Mouse (Mus musculus): ENCODE results near the gene Ugt1a1.

Gene Ugt1a1

DNA sequence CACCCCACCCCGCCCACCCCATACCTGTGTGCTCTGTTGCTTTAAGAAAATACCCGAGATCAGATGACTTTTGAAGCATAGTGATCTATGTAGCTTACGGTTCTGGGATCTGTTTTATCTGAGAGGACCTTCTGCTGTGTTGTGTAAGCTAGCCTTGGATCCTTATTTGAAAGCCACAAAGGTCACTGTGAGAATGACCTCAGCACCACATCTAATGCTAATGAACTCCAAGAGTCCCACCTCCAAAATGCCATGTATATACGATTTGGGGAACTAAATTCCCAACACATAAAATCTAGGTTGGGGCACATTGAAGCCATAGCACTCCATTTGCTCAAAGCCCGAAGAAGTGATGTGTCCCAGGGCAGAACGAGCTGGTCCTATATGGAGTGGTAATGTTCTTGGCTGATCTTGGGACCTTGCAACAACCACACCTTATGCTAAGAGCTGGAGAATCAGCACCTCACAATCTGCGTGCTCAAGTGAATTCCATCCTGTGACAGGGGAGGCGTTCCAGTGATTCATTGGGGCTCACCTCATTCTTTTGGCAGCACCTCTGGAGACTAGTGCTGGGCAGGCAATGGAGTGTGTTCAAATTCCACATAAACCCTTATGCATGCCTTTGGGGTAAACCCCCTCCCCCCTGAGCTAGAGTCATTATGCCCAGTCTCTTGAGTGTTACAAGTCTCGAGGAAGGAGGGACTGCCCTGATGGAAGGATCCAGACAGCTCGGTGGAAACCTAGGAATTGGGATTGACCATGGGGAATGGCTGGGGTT lies 45.3 kb downstream of the Ugt1a1 start:
- DNase-seq (ENCODE audit: extremely low read depth, insufficient read length, low spot score) = no peak

DNA sequence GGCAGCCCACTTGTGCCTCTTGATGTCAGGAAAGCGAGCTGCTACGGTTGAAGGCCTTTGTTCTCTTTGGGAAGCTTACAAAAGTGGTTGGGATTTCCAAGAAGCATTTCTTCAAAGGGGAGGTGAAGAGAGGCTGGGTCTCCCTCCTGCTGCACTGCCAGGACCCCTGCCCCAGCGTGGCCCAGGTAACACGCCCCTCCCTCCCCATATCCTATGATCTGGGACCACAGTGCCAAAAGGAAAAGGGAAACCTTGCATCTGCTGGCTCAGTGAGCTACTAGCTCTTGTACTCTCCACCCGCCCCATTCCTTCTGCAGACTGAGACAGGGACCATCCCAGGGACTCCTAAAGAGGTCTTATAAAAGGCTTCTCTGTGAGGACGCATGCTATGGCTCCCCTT lies 45.9 kb downstream of the Ugt1a1 start:
- no peak for DNase-seq (ENCODE audit: extremely low read depth, insufficient read length, low spot score)

DNA sequence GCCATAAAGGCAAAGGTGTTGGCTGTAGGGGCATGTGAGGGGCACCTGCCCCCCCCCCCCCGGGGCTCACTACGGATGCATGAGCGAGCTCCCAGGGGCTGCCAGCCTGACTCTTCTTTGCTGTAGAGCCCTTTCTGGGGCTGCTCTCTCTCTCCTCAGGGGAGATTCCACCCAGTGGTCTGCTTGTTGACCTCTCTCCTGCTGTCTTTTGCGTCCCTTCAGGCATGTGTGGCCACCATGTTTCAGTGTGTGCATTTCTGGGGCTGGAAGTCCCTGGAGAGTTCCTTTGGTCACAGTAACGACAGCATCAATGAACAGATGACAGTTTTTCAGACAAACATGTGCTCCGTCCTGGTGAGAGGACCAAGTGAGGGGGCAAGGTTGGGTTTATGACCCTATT lies 46.6 kb downstream of the Ugt1a1 start:
- no peak for DNase-seq (ENCODE audit: extremely low read depth, insufficient read length, low spot score)

DNA sequence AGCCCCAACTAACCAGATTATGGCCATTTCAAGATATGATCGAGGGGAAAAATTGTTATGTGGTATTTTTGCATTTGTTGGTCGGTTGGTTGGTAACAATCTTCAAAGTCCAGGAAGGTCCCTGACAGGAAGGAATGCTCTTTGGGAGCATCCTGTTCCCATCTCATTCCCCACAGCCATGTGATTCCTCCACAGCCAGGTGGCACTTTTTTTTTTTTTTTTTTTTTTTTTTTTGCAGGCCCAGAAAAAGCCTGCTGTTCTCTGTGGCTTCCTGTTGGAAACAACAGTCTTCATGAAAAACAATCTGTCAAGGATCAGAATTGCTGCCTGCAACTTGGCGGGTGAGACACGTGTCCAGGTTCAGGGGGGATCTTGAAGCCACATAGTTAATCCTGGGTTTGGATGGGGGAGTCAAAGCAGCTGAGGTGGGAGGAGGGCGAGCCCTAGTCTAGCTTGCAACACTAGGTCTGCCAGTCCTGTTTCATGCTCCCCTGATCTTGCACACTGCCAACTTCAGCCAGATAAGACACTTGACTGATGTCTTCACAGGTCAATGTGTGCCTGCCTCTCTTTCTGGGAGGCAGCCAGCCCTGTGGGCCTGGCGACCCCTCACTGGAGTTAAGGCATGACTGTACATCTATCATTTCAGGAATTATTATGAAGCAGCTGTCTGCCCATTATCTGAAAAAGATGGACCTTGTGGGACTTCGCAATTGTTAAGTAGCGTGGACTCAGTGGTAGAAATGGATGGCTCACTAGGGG lies 47.3 kb downstream of the Ugt1a1 start:
- no peak for DNase-seq (ENCODE audit: extremely low read depth, insufficient read length, low spot score)

DNA sequence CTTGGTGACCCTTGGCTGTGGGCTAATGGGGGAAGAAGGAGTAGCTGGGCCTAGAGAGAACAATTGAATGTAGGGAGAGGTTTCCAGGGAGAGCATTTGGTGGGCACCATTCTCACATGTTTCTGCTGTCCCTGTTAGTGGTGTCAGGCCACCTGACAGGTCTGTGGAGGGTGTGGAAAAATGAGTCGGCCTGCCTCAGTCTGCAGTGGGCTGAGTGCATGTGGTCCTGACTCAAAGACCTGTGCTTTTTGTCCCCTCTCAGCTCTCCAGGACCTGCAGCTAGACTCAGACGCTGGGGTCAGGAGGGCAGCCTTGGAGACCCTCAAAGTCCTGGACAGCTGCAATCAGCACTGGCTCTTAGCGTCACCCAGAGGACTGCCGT lies 47.9 kb downstream of the Ugt1a1 start:
- no peak for DNase-seq (ENCODE audit: extremely low read depth, insufficient read length, low spot score)

DNA sequence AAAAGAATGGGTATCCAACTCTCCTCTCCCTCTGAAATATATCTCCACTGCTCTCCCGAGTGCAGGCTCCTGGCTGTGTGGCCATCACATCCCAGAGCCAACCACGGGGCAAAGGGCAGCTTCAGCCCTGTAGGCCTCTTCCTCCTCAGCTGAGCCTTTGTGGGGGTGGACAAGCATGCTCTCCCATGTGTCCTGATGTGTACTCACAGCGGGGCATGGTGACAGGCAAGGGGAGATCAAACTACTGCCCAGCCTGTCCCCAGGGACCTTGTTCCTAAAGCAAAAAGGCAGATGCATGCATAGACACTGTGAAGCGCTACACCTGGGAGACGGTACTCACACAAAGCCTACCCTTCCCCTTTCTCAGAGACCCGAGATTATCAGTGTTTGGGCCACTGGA lies 48.4 kb downstream of the Ugt1a1 start:
- peak; percentile 51 for DNase-seq (ENCODE audit: extremely low read depth, insufficient read length, low spot score)

DNA sequence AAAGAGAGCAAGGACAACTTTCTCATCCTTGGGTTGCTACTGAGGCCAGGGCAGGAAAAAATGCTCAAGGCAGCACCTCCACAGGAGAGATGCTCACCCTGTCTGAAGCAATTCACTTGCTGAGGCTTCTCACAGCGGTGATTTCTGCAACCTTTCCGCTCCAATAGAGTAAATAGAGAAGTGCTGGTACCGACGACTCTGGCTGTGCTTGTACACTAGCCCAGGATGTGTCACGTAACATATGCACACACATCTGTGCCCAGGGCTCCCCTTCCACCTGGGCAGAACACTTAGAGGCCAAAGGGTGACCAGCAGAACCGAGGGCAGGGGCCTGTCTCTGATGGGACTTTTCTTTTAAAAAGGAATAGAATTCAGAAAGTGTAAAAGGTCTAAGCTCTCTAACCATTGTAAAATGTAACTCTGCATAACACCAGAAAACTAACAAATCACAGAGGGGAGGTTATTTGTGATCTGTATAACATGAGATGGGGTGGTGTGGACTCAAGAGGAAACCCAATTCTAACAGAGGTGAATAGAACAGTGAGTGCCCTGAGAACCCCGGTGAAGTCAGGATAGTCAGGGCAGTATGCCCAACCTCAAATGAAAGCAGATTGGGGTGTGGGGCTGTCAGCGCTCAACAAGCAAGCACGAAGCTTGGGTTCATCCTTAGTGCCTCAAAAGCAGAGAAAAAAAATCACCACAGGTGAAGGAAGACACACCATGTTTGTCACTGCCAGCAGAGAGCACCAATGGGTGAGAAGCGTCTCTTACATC lies 49.0 kb downstream of the Ugt1a1 start:
- DNase-seq (ENCODE audit: extremely low read depth, insufficient read length, low spot score) = no peak

DNA sequence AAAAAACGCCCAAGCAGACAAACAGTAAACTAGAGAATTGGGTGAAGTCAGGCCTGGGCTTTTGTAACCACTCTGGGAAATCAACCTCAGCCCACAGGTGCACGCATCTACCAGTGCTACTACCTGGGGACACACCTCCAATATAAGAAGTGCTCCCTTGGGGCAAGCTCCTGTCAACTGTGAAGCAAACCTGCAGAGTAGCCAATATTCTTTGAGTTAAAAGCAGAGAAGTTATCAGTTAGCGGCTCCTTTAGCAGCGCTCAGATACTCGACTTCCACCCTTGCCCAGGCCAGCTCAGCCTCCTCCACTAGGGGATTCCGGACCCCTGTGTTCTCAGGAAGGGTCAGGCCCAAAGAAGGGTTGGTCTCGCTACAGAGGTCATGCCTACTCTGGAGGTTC lies 49.9 kb downstream of the Ugt1a1 start:
- DNase-seq (ENCODE audit: extremely low read depth, insufficient read length, low spot score) = no peak

DNA sequence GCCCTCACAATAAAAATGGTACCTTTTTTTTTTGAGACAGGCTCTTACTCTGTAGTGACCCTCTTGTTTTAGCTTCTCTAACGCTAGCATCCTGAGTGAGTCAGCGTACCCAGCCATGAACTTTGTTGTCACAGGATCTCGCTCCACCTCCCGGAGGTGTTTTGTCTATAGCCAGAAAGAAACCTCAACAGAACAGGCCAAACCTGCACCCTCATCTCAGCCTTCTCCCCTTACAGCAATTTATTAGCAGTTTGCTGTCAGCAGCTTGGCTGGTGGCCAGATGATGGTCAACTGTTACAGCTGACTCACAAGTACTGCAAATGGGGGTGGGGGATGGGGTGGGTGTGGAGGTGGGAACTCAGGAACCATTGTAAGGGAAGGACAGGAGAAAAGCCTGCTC lies 50.5 kb downstream of the Ugt1a1 start:
- peak; percentile 74 for DNase-seq (ENCODE audit: extremely low read depth, insufficient read length, low spot score)

DNA sequence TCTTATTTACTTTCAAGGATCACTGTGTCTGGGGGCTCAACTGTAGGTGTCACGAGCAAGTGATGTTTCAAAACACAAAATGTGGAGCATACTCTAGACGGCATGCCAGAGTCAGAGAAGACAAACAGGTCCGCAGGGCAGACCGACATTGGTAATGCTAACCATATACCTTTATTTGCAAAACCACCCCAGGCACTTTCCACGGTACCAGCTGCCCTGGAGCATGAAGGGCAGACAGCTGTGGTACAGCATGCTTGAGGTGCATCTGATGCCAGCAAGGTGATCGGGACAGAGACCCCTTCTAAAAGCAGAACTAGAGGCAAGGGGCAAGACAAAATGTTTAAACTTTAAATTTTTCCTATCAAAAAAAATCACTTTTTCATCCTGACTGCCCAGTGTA lies 51.2 kb downstream of the Ugt1a1 start:
- DNase-seq (ENCODE audit: extremely low read depth, insufficient read length, low spot score) = no peak

DNA sequence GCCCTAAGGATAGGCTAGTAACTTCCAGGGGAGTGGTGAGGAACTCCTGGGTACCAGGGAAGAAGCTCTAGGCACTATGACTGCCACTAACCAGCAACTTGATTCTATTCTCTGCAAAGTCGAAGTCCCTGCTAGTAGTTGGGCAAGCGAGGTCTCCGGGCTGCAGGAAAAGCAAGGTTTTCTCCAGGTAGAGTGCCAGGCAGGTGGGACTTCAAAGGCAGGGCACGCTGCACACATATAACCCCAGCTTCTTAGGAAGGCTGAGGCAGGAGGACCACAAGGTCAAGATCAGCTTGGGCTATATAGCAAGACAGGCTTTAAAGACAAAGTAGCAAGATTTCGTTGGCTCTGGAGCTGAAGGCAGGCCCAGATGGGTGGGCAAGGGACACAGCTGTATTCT lies 52.0 kb downstream of the Ugt1a1 start:
- no peak for DNase-seq (ENCODE audit: extremely low read depth, insufficient read length, low spot score)

DNA sequence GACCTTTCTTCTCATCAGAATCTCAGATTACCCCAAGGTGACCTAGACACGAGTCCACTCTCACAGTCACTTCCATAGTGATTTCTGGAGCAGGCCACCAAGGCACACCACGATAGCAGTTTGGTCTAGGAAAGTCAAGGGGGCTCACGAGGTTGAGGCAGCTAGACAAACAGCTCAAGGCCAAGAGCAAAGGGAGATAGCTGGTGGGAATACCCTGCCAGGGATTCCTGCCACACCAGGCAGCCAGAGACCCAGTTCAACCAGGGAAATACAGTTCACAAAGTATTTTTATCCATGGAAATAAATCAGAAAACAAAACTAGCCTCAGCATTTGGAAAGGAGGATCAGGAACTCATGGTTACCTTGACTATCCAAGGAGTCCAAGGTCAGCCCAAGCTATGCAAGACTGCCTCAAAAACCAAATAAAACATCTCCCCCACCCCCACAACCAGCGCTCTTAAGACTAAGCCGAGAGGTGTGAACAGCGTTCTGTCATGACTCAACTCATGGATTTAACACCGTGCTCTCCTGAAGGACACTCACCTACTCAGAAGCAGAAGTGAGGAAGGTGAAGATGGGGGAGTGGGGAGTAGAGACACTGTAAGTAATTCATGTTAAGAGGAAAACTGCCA lies 52.6 kb downstream of the Ugt1a1 start:
- DNase-seq (ENCODE audit: extremely low read depth, insufficient read length, low spot score) = no peak

DNA sequence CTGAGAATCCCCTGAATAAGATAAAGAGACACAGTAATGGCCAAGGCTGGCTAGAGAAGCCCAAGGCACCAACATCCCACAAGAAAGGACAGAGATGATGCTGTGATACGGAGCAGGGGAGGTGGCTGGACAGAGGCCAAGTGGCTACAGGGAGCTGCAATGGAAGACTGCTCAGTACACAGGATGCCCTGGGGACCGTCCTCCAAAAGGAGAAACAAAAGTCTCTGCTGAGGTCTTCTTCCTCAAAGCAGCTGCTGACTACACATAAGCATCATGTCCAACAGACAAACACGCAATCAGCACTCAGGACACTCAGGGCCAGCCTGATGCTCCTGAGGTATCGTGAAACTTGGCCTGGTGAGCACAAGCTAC lies 53.1 kb downstream of the Ugt1a1 start:
- no peak for DNase-seq (ENCODE audit: extremely low read depth, insufficient read length, low spot score)

DNA sequence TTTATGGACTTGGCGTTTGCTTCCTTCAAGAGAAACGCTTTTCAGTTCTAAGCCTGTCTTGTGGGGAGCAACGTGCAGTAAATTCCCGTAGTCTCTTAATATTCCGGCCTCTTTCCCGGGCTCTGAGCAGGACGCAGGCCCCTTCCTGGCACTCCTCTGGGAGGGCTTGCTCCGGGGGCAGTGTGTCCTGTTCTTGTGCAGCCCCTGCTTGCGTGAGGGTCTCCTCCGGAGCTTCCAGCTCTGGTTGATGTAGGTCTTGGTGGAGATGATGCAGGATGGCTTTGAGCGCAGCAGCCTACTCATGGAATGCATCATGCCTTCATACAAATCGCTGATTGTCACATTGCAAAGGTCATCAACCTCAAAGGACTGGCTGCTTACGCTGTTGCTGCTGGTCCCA lies 54.4 kb downstream of the Ugt1a1 start:
- no peak for DNase-seq (ENCODE audit: extremely low read depth, insufficient read length, low spot score)

DNA sequence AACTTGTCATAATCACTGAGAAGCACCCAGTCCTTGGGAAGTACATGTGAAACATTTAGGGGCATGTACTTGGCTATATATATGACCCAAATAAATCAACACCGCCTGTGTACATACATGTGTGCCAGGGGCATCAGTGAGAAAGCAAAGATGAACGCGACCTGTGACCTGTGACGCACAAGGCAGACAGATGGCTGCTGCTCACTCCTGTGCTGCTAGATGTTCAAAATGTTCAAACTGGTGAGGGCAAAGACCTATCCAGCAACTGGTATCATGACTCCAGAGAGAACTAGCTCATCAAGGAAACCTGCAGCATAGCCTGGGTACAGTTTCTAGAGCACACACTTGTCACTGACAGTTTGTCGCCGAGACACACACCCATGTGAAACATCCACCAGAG lies 55.7 kb downstream of the Ugt1a1 start:
- no peak for DNase-seq (ENCODE audit: extremely low read depth, insufficient read length, low spot score)

DNA sequence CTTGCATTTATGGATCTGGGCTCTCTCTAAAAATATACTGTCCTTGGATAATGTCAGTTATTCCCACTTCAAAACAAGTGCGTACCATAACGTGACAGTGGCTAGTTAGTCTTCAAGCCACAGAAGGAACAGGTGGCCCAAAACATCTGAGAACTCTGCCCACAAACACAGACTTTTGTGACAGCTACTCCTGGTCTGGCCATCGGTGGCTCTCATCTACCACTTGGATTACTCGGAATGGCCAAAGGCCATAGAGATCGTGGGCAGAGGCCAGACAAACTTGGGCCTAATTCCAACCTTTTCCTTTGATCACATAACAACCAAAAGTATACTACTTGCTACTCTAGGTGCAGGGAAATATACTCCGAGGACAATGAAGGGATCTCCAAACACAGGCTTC lies 56.3 kb downstream of the Ugt1a1 start:
- no peak for DNase-seq (ENCODE audit: extremely low read depth, insufficient read length, low spot score)
